Mouse (Mus musculus): Measurements from ENCODE around the gene Tmigd1.

GRCm38 (mm10) chr11:76892972-76893371 is 9.0 kb upstream of the Tmigd1 start:
- no peak for TF ChIP-seq EP300 (IDR thresholded peaks at IDR 0.05)
- TF ChIP-seq CTCF (IDR thresholded peaks at IDR 0.05): no peak

Measured in lung, postnatal 0 days (tissue).